In the genomic region with DNA sequence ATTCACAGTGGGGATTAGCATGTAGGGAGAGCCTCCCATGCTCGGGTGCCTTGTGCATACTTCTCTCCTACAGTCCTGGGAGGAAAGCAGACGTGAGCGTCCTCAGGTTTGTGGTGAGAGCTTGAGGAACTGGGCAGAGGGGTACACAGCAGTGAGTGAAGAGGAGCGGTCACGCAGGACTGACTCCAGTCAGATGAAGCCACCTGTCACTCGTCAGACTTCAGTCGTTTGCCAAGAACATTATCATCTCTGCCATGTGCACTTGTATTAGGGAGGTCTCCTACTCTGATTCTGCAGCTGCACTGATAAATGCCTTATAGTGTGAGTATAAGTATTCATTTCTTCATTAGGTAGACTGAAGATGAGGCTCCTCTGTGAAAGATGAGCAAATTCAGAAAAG, we compare ENCODE assay signal across 26 mouse cellular contexts. TPM values are rescaled to one million over a fixed set of nuclear protein-coding genes. Genes with fewer than 3 reads are reported as not detected.
A peak's percentile ranks its signal among the peaks of the same experiment; 100 is the strongest.
DNase-seq lines count a peak whose midpoint lies in the region; ATAC-seq lines count a peak whose summit lies in the region.
"Had no signal": no experiment of that assay in that cellular context is flagged by ENCODE, and none has a peak within 500 bp of the region (broad histone marks: within the 10 kb centered on the region; RNA-seq: fewer than 3 reads in every experiment).

No protein-coding gene starts in this region.

- H3K4me1 ChIP-seq in neural tube, embryonic 14.5 days (ENCODE audit: control insufficient read depth, insufficient read depth, low read length), result peaks cover 7% of the 10 kb centered on the region
- peaks cover 19% of the 10 kb centered on the region for H3K4me1 ChIP-seq in liver, embryonic 16.5 days (ENCODE audit: control insufficient read depth, low read depth, low read length)
- H3K4me1 ChIP-seq in midbrain, embryonic 10.5 days, result peaks cover 8% of the 10 kb centered on the region
- H3K4me1 ChIP-seq in heart, embryonic 11.5 days (ENCODE audit: control insufficient read depth, insufficient read depth, low read length), result peaks cover 9% of the 10 kb centered on the region

- no peak overlapping the region for H3K9ac ChIP-seq in neural tube, embryonic 14.5 days (replicated peaks; ENCODE audit: low read depth, low read length)
- H3K9ac ChIP-seq in liver, embryonic 16.5 days (ENCODE audit: low read depth, low read length), result no peak overlapping the region
- no peak overlapping the region for H3K9ac ChIP-seq in heart, embryonic 11.5 days (ENCODE audit: low read depth, low read length)
- H3K9ac ChIP-seq: forebrain, embryonic 13.5 days; intestine, embryonic 15.5 days; neural tube, embryonic 12.5 days had no signal

- no peaks in the 10 kb centered on the region for H3K9me3 ChIP-seq in neural tube, embryonic 14.5 days (ENCODE audit: control insufficient read depth, low read length)
- H3K9me3 ChIP-seq in liver, embryonic 16.5 days (replicated peaks; ENCODE audit: control insufficient read depth, low read length), result no peaks in the 10 kb centered on the region
- H3K9me3 ChIP-seq in midbrain, embryonic 10.5 days (replicated peaks), result no peaks in the 10 kb centered on the region
- no peaks in the 10 kb centered on the region for H3K9me3 ChIP-seq in heart, embryonic 11.5 days (replicated peaks; ENCODE audit: control insufficient read depth, low read length)
- H3K9me3 ChIP-seq: forebrain, embryonic 13.5 days; intestine, embryonic 15.5 days; megakaryocyte, embryonic 14.5 days; neural tube, embryonic 12.5 days had no signal

- 89% methylated on average over 7 of the region's 7 CpGs for WGBS in neural tube, embryonic 14.5 days
- WGBS in liver, embryonic 16.5 days (ENCODE audit: insufficient replicate concordance), result 36% methylated on average over 7 of the region's 7 CpGs
- WGBS in midbrain, embryonic 10.5 days, result 89% methylated on average over 7 of the region's 7 CpGs
- 75% methylated on average over 7 of the region's 7 CpGs for WGBS in heart, embryonic 11.5 days (ENCODE audit: insufficient replicate concordance)

- H3K27ac ChIP-seq in neural tube, embryonic 14.5 days (ENCODE audit: low read depth, low read length), result no peak overlapping the region
- H3K27ac ChIP-seq in liver, embryonic 16.5 days (ENCODE audit: low read length), result no peak overlapping the region
- H3K27ac ChIP-seq in midbrain, embryonic 10.5 days (replicated peaks), result no peak overlapping the region
- no peak overlapping the region for H3K27ac ChIP-seq in heart, embryonic 11.5 days (ENCODE audit: low read depth, low read length)
- H3K27ac ChIP-seq: forebrain, embryonic 13.5 days; hindbrain, postnatal 0 days; intestine, embryonic 15.5 days; neural tube, embryonic 12.5 days had no signal

- peak; percentile 7; the same call in 1 of the 2 replicates for ATAC-seq in neural tube, embryonic 14.5 days (ENCODE audit: low read depth)
- ATAC-seq in erythroid progenitor cell, adult 5-6 weeks (replicated peaks; ENCODE audit: low FRiP score, poor library complexity, severe bottlenecking), result peak; percentile 65
- ATAC-seq in liver, embryonic 16.5 days (ENCODE audit: low read depth), result peak; percentile 35; the same call in 1 of the 2 replicates
- ATAC-seq in heart, embryonic 11.5 days (replicated peaks; ENCODE audit: insufficient number of reproducible peaks, low FRiP score, low TSS enrichment), result no peak
- ATAC-seq: forebrain, embryonic 13.5 days; hindbrain, postnatal 0 days; intestine, embryonic 15.5 days had no signal

- no peak for DNase-seq in neural tube, embryonic 10.5 days (ENCODE audit: extremely low spot score, low spot score)
- DNase-seq in adipocyte (ENCODE audit: low spot score), result no peak
- no peak for DNase-seq in midbrain, embryonic 10.5 days (ENCODE audit: low spot score)
- DNase-seq: adrenal gland, postnatal 25 days; B cell, adult 2 months; cerebellum, adult 18-20 months; cerebellum, postnatal 14 days; gastrocnemius, postnatal 25 days; heart, postnatal 14 days; kidney, adult 2 months; kidney, postnatal 10 days; layer of hippocampus, postnatal 36 days; lung, postnatal 36 days; midbrain, embryonic 14.5 days; right cerebral cortex, postnatal 4 days; thymus, adult 2 months; thymus, postnatal 36 days had no signal

- H3K36me3 ChIP-seq in neural tube, embryonic 14.5 days (ENCODE audit: control insufficient read depth, insufficient read depth, low read length), result peaks cover 10% of the 10 kb centered on the region
- peaks cover 2% of the 10 kb centered on the region; the same call in 1 of the 2 replicates for H3K36me3 ChIP-seq in liver, embryonic 16.5 days (ENCODE audit: control insufficient read depth, insufficient read depth)
- H3K36me3 ChIP-seq in midbrain, embryonic 10.5 days, result peaks cover 55% of the 10 kb centered on the region
- H3K36me3 ChIP-seq in heart, embryonic 11.5 days (ENCODE audit: control insufficient read depth, insufficient read depth, low read length), result peaks cover 9% of the 10 kb centered on the region; the same call in 1 of the 2 replicates

- H3K27me3 ChIP-seq in neural tube, embryonic 14.5 days (ENCODE audit: control insufficient read depth, insufficient read depth, low read length), result no peaks in the 10 kb centered on the region
- no peaks in the 10 kb centered on the region for H3K27me3 ChIP-seq in liver, embryonic 16.5 days (ENCODE audit: control insufficient read depth, insufficient read depth, low read depth, low read length)
- H3K27me3 ChIP-seq in midbrain, embryonic 10.5 days (ENCODE audit: low read depth, poor library complexity, severe bottlenecking), result peaks cover 8% of the 10 kb centered on the region
- H3K27me3 ChIP-seq in heart, embryonic 11.5 days (ENCODE audit: control insufficient read depth, insufficient read depth, low read length), result no peaks in the 10 kb centered on the region
- H3K27me3 ChIP-seq: intestine, embryonic 15.5 days; megakaryocyte, embryonic 14.5 days; neural tube, embryonic 12.5 days had no signal

- no peak overlapping the region for H3K4me3 ChIP-seq in neural tube, embryonic 14.5 days (ENCODE audit: low read depth, low read length)
- no peak overlapping the region for H3K4me3 ChIP-seq in liver, embryonic 16.5 days (ENCODE audit: low read depth, low read length)
- no peak overlapping the region for H3K4me3 ChIP-seq in midbrain, embryonic 10.5 days
- no peak overlapping the region for H3K4me3 ChIP-seq in heart, embryonic 11.5 days (ENCODE audit: low read depth, low read length)
- H3K4me3 ChIP-seq: forebrain, embryonic 13.5 days; intestine, embryonic 15.5 days; megakaryocyte, embryonic 14.5 days; neural tube, embryonic 12.5 days had no signal

- H3K4me2 ChIP-seq in neural tube, embryonic 14.5 days (ENCODE audit: low read depth, low read length), result no peak overlapping the region
- H3K4me2 ChIP-seq in liver, embryonic 16.5 days (ENCODE audit: low read depth, low read length), result no peak overlapping the region
- no peak overlapping the region for H3K4me2 ChIP-seq in heart, embryonic 11.5 days
- H3K4me2 ChIP-seq: forebrain, embryonic 13.5 days; intestine, embryonic 15.5 days; neural tube, embryonic 12.5 days had no signal

RNA-seq across cellular contexts. Expression of gene 2410004B18Rik, which starts 6.5 kb away (rescaled TPM):
- polyA plus RNA-seq in neural tube, embryonic 14.5 days (2014; fragmentation: Nextera tagmentation; extraction: Ambion mirVana), result 78.1 and 80.3 TPM in 2 replicates
- 27.0 and 27.7 TPM in 2 replicates for total RNA-seq in erythroid progenitor cell, adult 5-6 weeks (2015; ENCODE audit: low replicate concordance)
- 11.3 and 14.4 TPM in 2 replicates for total RNA-seq in erythroid progenitor cell, adult 5-6 weeks (2017; ENCODE audit: low replicate concordance)
- polyA plus RNA-seq in liver, embryonic 16.5 days (2015; fragmentation: Nextera tagmentation; extraction: Ambion mirVana), result 10.4 and 11.1 TPM in 2 replicates
- 50.6 and 51.1 TPM in 2 replicates for polyA plus RNA-seq in midbrain, embryonic 10.5 days (2016; fragmentation: Nextera tagmentation; extraction: Ambion mirVana)
- 44.0 and 47.1 TPM in 2 replicates for polyA plus RNA-seq in heart, embryonic 11.5 days (2014; fragmentation: Nextera tagmentation; extraction: Ambion mirVana)

RNA-seq across cellular contexts. Expression of gene Bcl10, which starts 21.7 kb away (rescaled TPM):
- polyA plus RNA-seq in neural tube, embryonic 14.5 days (2014; fragmentation: Nextera tagmentation; extraction: Ambion mirVana), result 34.5 and 40.9 TPM in 2 replicates
- total RNA-seq in erythroid progenitor cell, adult 5-6 weeks (2015; ENCODE audit: low replicate concordance), result 13.4 and 31.7 TPM in 2 replicates
- total RNA-seq in erythroid progenitor cell, adult 5-6 weeks (2017; ENCODE audit: low replicate concordance), result 9.5 and 26.3 TPM in 2 replicates
- polyA plus RNA-seq in liver, embryonic 16.5 days (2015; fragmentation: Nextera tagmentation; extraction: Ambion mirVana), result 20.3 and 21.5 TPM in 2 replicates
- 43.9 and 44.3 TPM in 2 replicates for polyA plus RNA-seq in midbrain, embryonic 10.5 days (2016; fragmentation: Nextera tagmentation; extraction: Ambion mirVana)
- 45.9 and 46.4 TPM in 2 replicates for polyA plus RNA-seq in heart, embryonic 11.5 days (2014; fragmentation: Nextera tagmentation; extraction: Ambion mirVana)

RNA-seq across cellular contexts. Expression of gene Syde2, which starts 43.3 kb away (rescaled TPM):
- 0.62 and 1.1 TPM in 2 replicates for polyA plus RNA-seq in neural tube, embryonic 14.5 days (2014; fragmentation: Nextera tagmentation; extraction: Ambion mirVana)
- not detected in 2 replicates for total RNA-seq in erythroid progenitor cell, adult 5-6 weeks (2015; ENCODE audit: low replicate concordance)
- 0.39 TPM in 1 of 2 replicates, not detected in the other for total RNA-seq in erythroid progenitor cell, adult 5-6 weeks (2017; ENCODE audit: low replicate concordance)
- polyA plus RNA-seq in liver, embryonic 16.5 days (2015; fragmentation: Nextera tagmentation; extraction: Ambion mirVana), result 0.44 and 0.68 TPM in 2 replicates
- 0.53 and 0.95 TPM in 2 replicates for polyA plus RNA-seq in midbrain, embryonic 10.5 days (2016; fragmentation: Nextera tagmentation; extraction: Ambion mirVana)
- polyA plus RNA-seq in heart, embryonic 11.5 days (2014; fragmentation: Nextera tagmentation; extraction: Ambion mirVana), result 5.3 and 5.8 TPM in 2 replicates
